Mouse (Mus musculus) embryonic facial prominence, embryonic 12.5 days (tissue): Measurements from ENCODE around the gene Slc5a2. TPM values are rescaled to one million over a fixed set of nuclear protein-coding genes. Genes with fewer than 3 reads are reported as not detected.

ENCODE experiments used
- ATAC-seq: fragments of 200-750 bp; cut with Nextera tagmentation; 2 replicates; pipeline ENCODE4 v1.8.0; 2017; ENCODE audit not compliant: insufficient number of reproducible peaks, insufficient read depth, low FRiP score, low TSS enrichment
- H3K27ac ChIP-seq: fragments of 300-500 bp; sonication (generic); 2 replicates; pipeline ENCODE4 v1.5.1; 2016; ENCODE audit warnings: mild to moderate bottlenecking
- H3K27me3 ChIP-seq: fragments of 300-500 bp; sonication (generic); 2 replicates; pipeline ENCODE4 v1.6.1; 2016; ENCODE audit warnings: mild to moderate bottlenecking, moderate library complexity
- H3K36me3 ChIP-seq: fragments of 300-500 bp; sonication (generic); 2 replicates; pipeline ENCODE4 v1.6.1; 2016; ENCODE audit warnings: mild to moderate bottlenecking
- H3K4me1 ChIP-seq: fragments of 300-500 bp; sonication (generic); 2 replicates; pipeline ENCODE4 v1.6.1; 2016
- H3K4me2 ChIP-seq: fragments of 300-500 bp; sonication (generic); replicated peaks from 2 replicates; pipeline ENCODE4 v1.6.1; 2016; ENCODE audit warnings: mild to moderate bottlenecking, moderate library complexity
- H3K4me3 ChIP-seq: fragments of 300-500 bp; sonication (generic); 2 replicates; pipeline ENCODE4 v1.5.1; 2016; ENCODE audit warnings: mild to moderate bottlenecking
- H3K9ac ChIP-seq: fragments of 300-500 bp; sonication (generic); 2 replicates; pipeline ENCODE4 v1.6.1; 2016; ENCODE audit warnings: mild to moderate bottlenecking, moderate library complexity
- H3K9me3 ChIP-seq: fragments of 300-500 bp; sonication (generic); 2 replicates; pipeline ENCODE4 v1.6.1; 2016; ENCODE audit warnings: mild to moderate bottlenecking, moderate library complexity
- WGBS: fragments of 180-500 bp; shearing (Covaris S2); methylation state at CpG from one replicate; pipeline ENCODE4 v1.1.7; 2016; 5-methylcytosine and 5-hydroxymethylcytosine counted together
- polyA plus RNA-seq: library from polyadenylated mRNA; unstranded; fragments of >200 nt; fragmentation: Nextera tagmentation; extraction: Ambion mirVana; gene quantifications from 2 replicates; pipeline ENCODE4 v1.2.1, GENCODE M21; 2016

Slc5a2 gene
- polyA plus RNA-seq, 1 experiment from 2014 or later, result 0.35 TPM

DNA sequence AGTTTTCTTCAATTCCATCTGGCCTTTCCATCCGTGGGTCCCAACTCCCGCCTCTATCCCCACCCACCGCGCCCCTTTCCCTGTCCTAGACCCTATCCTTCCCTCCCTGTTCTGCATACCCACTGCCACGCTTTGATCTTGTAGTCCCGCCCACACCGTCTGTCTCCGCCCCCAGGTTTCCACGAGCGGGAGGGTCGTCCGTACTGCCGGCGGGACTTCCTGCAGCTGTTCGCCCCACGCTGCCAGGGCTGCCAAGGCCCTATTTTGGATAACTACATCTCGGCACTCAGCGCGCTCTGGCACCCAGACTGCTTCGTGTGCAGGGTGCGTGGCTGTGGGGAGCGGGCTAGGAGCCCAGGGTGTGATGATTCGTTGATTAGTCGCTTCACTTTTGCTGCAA is 12.8 kb upstream of the Slc5a2 start:
- WGBS, result 13% methylated on average over 24 of the region's 24 CpGs
- ATAC-seq, result peak; percentile 19; the same call in 1 of the 2 replicates

DNA sequence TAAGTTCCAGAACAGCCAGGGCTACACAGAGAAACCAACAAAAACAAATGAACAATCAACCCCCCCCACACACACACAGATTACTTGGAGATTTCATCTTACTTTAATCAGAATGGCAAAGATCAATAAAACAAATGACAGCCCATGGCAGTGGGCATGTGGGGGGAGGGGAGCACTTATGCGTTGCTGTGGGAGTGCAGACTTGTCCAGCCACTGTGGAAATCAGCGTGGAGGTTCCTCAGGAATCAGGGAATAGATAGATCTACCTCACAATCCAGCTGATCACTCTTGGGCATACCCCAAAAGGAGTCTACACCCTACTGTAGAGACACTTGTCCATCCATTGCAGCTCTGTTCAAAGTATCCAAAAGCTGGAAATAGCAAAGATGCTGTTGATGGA is 10.5 kb upstream of the Slc5a2 start:
- H3K9me3 ChIP-seq, result no peaks in the 10 kb centered on the region
- 58% methylated on average over 2 of the region's 2 CpGs for whole genome bisulfite sequencing
- ATAC-seq, result no peak
- peaks cover 6% of the 10 kb centered on the region; the same call in 1 of the 2 replicates for H3K27me3 ChIP-seq
- no peak overlapping the region for H3K4me2 ChIP-seq
- peaks cover 19% of the 10 kb centered on the region for H3K4me1 ChIP-seq
- no peak overlapping the region for H3K9ac ChIP-seq
- H3K4me3 ChIP-seq, result no peak overlapping the region
- H3K27ac ChIP-seq, result no peak overlapping the region
- peaks cover 8% of the 10 kb centered on the region for H3K36me3 ChIP-seq

More for the DNA sequence above, 12.8 kb upstream of the Slc5a2 start:
- Histone ChIP-seq H3K4me3 (peak overlapping the region; percentile 29), H3K36me3 (peaks cover 17% of the 10 kb centered on the region), H3K4me2 (peak overlapping the region; percentile 46), H3K27ac (no peak overlapping the region), H3K9me3 (no peaks in the 10 kb centered on the region), H3K4me1 (peaks cover 29% of the 10 kb centered on the region), H3K9ac (peak overlapping the region; percentile 21; the same call in 1 of the 2 replicates), H3K27me3 (peaks cover 6% of the 10 kb centered on the region; the same call in 1 of the 2 replicates)

GRCm38 (mm10) chr7:128255757-128256156 is 9.7 kb upstream of the Slc5a2 start:
- no peak overlapping the region for H3K9ac ChIP-seq
- no peaks in the 10 kb centered on the region for H3K9me3 ChIP-seq
- peaks cover 6% of the 10 kb centered on the region; the same call in 1 of the 2 replicates for H3K27me3 ChIP-seq
- no peak overlapping the region for H3K4me3 ChIP-seq
- H3K27ac ChIP-seq, result no peak overlapping the region
- H3K4me2 ChIP-seq, result no peak overlapping the region
- 86% methylated on average over 5 of the region's 5 CpGs for WGBS
- ATAC-seq, result no peak
- peaks cover 19% of the 10 kb centered on the region for H3K4me1 ChIP-seq
- peaks cover 3% of the 10 kb centered on the region; the same call in 1 of the 2 replicates for H3K36me3 ChIP-seq

DNA sequence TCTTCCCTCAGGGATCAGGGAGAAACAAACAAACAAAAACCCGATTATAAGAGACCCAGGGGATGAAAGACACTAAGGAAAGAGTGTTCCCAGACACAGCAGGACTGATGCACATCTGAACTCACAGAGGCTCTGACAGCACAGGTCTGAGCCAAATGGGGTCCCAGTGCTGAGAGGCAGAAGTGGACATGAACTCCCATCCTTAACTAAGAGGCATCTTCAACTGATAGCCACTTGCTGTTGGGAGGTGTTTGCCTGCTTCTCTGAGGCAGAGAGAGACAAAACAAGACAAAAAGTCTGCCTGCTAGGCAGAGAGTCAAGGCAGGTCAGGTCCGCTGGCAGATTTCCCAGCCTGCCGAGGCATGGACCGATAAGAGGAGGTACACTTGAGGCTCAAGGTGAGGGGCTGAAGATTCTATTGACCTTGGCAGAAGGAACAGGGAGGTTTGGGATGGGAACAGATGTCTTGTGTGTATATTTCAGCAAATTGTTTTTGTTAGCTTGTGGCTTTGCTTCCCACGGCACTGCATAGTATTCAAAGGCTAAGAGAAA is 8.6 kb upstream of the Slc5a2 start:
- H3K9me3 ChIP-seq, result no peaks in the 10 kb centered on the region
- peaks cover 18% of the 10 kb centered on the region for H3K4me1 ChIP-seq
- no peak overlapping the region for H3K4me2 ChIP-seq
- H3K36me3 ChIP-seq, result peaks cover 3% of the 10 kb centered on the region; the same call in 1 of the 2 replicates
- no peak overlapping the region for H3K4me3 ChIP-seq
- 65% methylated on average over 5 of the region's 5 CpGs for WGBS
- ATAC-seq, result no peak
- no peak overlapping the region for H3K27ac ChIP-seq
- H3K27me3 ChIP-seq, result no peaks in the 10 kb centered on the region
- 0 out of 2 replicates have a peak overlapping the region, but pooled peaks have one; percentile 7 for H3K9ac ChIP-seq

DNA sequence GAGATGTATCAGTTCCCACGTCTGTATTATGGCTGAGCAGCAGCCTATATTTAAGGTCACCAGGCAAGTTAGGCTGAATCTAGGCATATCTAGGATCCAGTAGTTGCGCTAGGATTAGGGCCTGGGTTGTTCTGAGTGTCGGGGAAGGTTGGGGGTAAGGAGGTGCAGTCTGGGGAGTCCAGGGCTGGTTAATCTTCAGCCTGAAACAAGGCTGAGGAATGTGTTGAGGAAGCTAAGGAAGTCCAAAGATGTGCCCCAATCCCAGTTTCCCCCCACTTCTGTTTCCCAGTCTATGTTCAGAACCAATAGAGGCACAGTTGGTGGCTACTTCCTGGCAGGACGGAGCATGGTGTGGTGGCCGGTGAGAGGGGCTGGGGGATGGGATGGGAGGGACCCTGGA is 599 bp downstream of the Slc5a2 start:
- Histone ChIP-seq H3K4me1 (no peaks in the 10 kb centered on the region), H3K36me3 (0 out of 2 replicates have a peak, but pooled peaks cover 5% of the 10 kb centered on the region), H3K27me3 (no peaks in the 10 kb centered on the region), H3K4me3 (no peak overlapping the region), H3K4me2 (no peak overlapping the region), H3K27ac (no peak overlapping the region), H3K9me3 (no peaks in the 10 kb centered on the region), H3K9ac (no peak overlapping the region)
- no peak for ATAC-seq
- 75% methylated on average over 5 of the region's 5 CpGs for WGBS

DNA sequence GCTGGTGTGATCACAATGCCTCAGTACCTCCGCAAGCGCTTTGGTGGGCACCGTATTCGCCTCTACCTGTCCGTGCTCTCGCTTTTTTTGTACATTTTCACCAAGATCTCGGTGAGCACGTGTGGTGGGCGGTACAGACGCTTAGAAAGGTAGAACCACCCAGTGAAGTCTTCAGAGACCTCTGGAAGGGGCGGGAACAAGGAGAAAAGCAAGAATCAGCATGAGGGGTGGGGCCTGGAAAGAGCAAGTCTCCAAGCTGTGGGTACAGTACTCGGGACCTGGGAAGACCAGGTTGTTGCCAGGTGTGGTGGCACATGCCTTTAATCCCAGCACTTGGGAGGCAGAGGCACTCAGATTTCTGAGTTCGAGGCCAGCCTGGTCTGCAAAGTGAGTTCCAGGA is 1.9 kb downstream of the Slc5a2 start:
- no peaks in the 10 kb centered on the region for H3K4me1 ChIP-seq
- H3K9me3 ChIP-seq, result no peaks in the 10 kb centered on the region
- ATAC-seq, result no peak
- no peak overlapping the region for H3K9ac ChIP-seq
- WGBS, result 66% methylated on average over 13 of the region's 13 CpGs
- no peak overlapping the region for H3K27ac ChIP-seq
- H3K36me3 ChIP-seq, result peaks cover 19% of the 10 kb centered on the region; the same call in 1 of the 2 replicates
- no peak overlapping the region for H3K4me2 ChIP-seq
- no peak overlapping the region for H3K4me3 ChIP-seq
- H3K27me3 ChIP-seq, result no peaks in the 10 kb centered on the region

DNA sequence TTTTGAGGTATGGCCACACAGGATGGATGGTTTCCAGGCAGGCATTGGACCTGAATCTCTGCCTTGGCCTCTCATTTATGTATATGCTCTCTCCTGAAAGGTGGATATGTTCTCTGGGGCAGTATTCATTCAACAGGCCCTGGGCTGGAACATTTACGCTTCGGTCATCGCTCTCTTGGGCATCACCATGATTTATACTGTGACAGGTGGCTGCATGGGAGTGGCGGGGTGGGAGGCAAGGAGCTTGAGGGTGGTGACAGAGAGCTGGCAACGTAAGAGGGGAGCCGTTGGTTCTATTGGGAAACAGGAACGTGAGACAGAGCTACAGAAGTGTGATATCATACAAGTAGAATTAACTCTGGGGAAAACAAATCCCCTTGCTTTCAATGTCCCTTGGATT is 2.4 kb downstream of the Slc5a2 start:
- H3K27ac ChIP-seq, result no peak overlapping the region
- no peak overlapping the region for H3K4me3 ChIP-seq
- peaks cover 21% of the 10 kb centered on the region; the same call in 1 of the 2 replicates for H3K36me3 ChIP-seq
- WGBS, result 88% methylated on average over 7 of the region's 7 CpGs
- H3K27me3 ChIP-seq, result no peaks in the 10 kb centered on the region
- no peaks in the 10 kb centered on the region for H3K4me1 ChIP-seq
- no peaks in the 10 kb centered on the region for H3K9me3 ChIP-seq
- no peak overlapping the region for H3K4me2 ChIP-seq
- H3K9ac ChIP-seq, result no peak overlapping the region
- no peak for ATAC-seq

DNA sequence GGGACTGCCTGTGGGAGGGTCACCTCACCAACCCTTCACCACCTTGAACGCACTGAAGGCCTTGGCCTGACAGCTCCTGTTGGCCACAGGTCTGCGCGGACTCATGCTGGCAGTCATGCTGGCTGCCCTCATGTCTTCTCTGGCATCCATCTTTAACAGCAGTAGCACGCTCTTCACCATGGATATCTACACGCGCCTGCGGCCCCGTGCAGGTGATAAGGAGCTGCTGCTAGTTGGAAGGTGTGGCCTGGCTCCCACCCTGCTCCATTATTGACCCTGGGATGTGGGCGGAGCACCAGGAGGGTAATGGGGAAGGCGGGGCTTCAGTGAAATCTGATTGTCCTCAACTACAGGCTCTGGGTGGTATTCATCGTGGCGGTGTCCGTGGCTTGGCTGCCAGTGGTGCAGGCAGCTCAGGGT is 5.0 kb downstream of the Slc5a2 start:
- WGBS, result 68% methylated on average over 13 of the region's 13 CpGs

GRCm38 (mm10) chr7:128271496-128271895 is 6.0 kb downstream of the Slc5a2 start:
- no peak overlapping the region for H3K27ac ChIP-seq
- H3K9me3 ChIP-seq, result no peaks in the 10 kb centered on the region
- WGBS, result 90% methylated on average over 9 of the region's 9 CpGs
- H3K27me3 ChIP-seq, result no peaks in the 10 kb centered on the region
- H3K4me1 ChIP-seq, result no peaks in the 10 kb centered on the region
- H3K9ac ChIP-seq, result no peak overlapping the region
- ATAC-seq, result no peak
- no peak overlapping the region for H3K4me3 ChIP-seq
- peaks cover 53% of the 10 kb centered on the region for H3K36me3 ChIP-seq
- no peak overlapping the region for H3K4me2 ChIP-seq

More for the DNA sequence above, 5.0 kb downstream of the Slc5a2 start:
- Histone ChIP-seq H3K4me3 (no peak overlapping the region), H3K9me3 (no peaks in the 10 kb centered on the region), H3K4me2 (no peak overlapping the region), H3K36me3 (peaks cover 43% of the 10 kb centered on the region), H3K27ac (no peak overlapping the region), H3K27me3 (no peaks in the 10 kb centered on the region), H3K4me1 (no peaks in the 10 kb centered on the region), H3K9ac (no peak overlapping the region)
- no peak for ATAC-seq

GRCm38 (mm10) chr7:128276051-128276450 is 10.6 kb downstream of the Slc5a2 start:
- no peak overlapping the region for H3K4me2 ChIP-seq
- no peak overlapping the region for H3K27ac ChIP-seq
- H3K27me3 ChIP-seq, result no peaks in the 10 kb centered on the region
- H3K9ac ChIP-seq, result no peak overlapping the region
- ATAC-seq, result no peak
- no peaks in the 10 kb centered on the region for H3K4me1 ChIP-seq
- peaks cover 71% of the 10 kb centered on the region for H3K36me3 ChIP-seq
- no peak overlapping the region for H3K4me3 ChIP-seq
- H3K9me3 ChIP-seq, result no peaks in the 10 kb centered on the region
- WGBS, result 92% methylated on average over 6 of the region's 6 CpGs

DNA sequence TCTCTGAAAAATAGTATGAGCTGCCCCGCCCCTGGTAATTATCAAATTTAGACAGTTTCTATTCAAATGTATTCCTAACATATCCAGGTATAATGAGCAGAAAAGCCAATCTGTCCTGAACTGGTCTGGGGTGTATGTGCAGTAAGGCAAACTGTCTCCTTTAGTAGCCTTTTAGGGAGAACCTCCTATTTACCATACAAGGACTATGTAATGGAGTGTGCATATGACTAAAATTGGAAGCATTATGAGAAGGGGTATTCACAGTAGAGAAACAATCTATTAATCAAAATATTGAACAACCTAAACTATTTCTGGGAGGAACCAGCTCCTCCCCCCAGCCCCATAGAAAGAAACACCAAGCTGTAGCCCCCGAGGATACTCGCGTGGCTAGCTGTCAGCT is 14.3 kb downstream of the Slc5a2 start:
- Histone ChIP-seq H3K27me3 (no peaks in the 10 kb centered on the region), H3K4me3 (no peak overlapping the region), H3K9me3 (no peaks in the 10 kb centered on the region), H3K36me3 (peaks cover 45% of the 10 kb centered on the region), H3K27ac (no peak overlapping the region), H3K4me1 (no peaks in the 10 kb centered on the region), H3K4me2 (no peak overlapping the region), H3K9ac (no peak overlapping the region)
- 91% methylated on average over 4 of the region's 4 CpGs for WGBS
- no peak for ATAC-seq

GRCm38 (mm10) chr7:128281765-128282164 is 16.3 kb downstream of the Slc5a2 start:
- ATAC-seq, result no peak
- peaks cover 25% of the 10 kb centered on the region; the same call in 1 of the 2 replicates for H3K36me3 ChIP-seq
- no peak overlapping the region for H3K27ac ChIP-seq
- WGBS, result 88% methylated on average over 11 of the region's 11 CpGs
- H3K4me2 ChIP-seq, result no peak overlapping the region
- no peak overlapping the region for H3K9ac ChIP-seq
- no peaks in the 10 kb centered on the region for H3K27me3 ChIP-seq
- H3K4me3 ChIP-seq, result no peak overlapping the region
- H3K9me3 ChIP-seq, result no peaks in the 10 kb centered on the region
- no peaks in the 10 kb centered on the region for H3K4me1 ChIP-seq
